14 mouse cellular contexts compared by ENCODE assay signal in the genomic region with DNA sequence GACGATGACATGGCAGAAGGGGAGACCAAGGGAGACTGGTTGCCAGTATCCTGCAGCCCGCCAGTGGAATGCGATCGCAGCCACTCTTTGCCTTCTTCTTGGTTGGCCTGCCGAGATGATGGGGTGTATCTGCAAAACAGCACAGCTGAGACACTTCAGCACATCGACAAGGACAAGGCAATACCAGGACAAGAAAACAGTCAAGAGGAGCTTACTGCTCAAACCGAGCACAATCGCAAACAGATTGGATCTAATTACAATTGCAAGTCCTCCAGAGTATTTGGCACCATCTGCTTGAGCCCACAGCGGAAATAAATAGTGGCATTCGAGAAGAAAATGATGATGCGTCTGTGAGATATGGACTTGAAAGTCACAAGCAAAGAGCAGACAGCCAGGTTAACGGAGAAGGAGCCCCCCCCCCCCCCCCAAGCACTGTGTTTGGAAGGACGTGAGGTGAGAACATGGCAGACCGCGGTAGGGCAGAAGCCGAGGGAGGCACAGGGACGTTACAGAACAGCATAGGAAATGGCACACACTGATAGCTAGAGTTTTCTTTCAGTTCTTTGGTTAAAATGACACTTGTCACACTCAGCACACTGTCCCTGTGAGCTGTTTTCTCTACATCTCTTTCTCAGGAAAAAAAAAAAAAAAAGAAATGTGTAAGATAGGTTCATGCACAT.
A peak's percentile ranks its signal among the peaks of the same experiment; 100 is the strongest.
DNase-seq lines count a peak whose midpoint lies in the region; ATAC-seq and TF ChIP-seq lines count a peak whose summit lies in the region.
"Had no signal": no experiment of that assay in that cellular context is flagged by ENCODE, and none has a peak within 500 bp of the region (broad histone marks: within the 10 kb centered on the region; RNA-seq: fewer than 3 reads in every experiment).

No protein-coding gene starts in this region.

- no peak for TF ChIP-seq POLR2A in brain, embryonic 14.5 days (IDR thresholded peaks at IDR 0.05; ENCODE audit: borderline replicate concordance, extremely low read depth, insufficient read depth, insufficient read length, poor library complexity, severe bottlenecking)

- peak overlapping the region; percentile 75 for H3K27ac ChIP-seq in layer of hippocampus, adult 2 months
- no peak overlapping the region for H3K27ac ChIP-seq in liver, embryonic 11.5 days (ENCODE audit: low read depth, low read length)
- H3K27ac ChIP-seq: limb, embryonic 15.5 days had no signal

- H3K27me3 ChIP-seq in liver, embryonic 11.5 days (replicated peaks; ENCODE audit: control insufficient read depth, insufficient read depth, low read length): no peaks in the 10 kb centered on the region
- H3K27me3 ChIP-seq: limb, embryonic 15.5 days had no signal

- H3K4me3 ChIP-seq in layer of hippocampus, adult 2 months: peak overlapping the region; percentile 19; the same call in 1 of the 2 replicates
- no peak overlapping the region for H3K4me3 ChIP-seq in liver, embryonic 11.5 days (ENCODE audit: low read depth, low read length)
- H3K4me3 ChIP-seq: limb, embryonic 15.5 days had no signal

- H3K36me3 ChIP-seq in liver, embryonic 11.5 days (ENCODE audit: control insufficient read depth, insufficient read depth, low read length): no peaks in the 10 kb centered on the region
- H3K36me3 ChIP-seq: limb, embryonic 15.5 days had no signal

- ATAC-seq in liver, embryonic 11.5 days (replicated peaks; ENCODE audit: low FRiP score): no peak
- ATAC-seq: intestine, postnatal 0 days had no signal

- H3K4me1 ChIP-seq in liver, embryonic 11.5 days (replicated peaks; ENCODE audit: control insufficient read depth, insufficient read depth, low read length): no peaks in the 10 kb centered on the region
- H3K4me1 ChIP-seq: limb, embryonic 15.5 days had no signal

- no peak for TF ChIP-seq CTCF in brain, embryonic 14.5 days (IDR thresholded peaks at IDR 0.05; ENCODE audit: borderline replicate concordance, extremely low read depth, insufficient read depth, insufficient read length)
- no peak for TF ChIP-seq CTCF in layer of hippocampus, adult 2 months (conservative IDR thresholded peaks at IDR 0.05)

- WGBS in liver, embryonic 11.5 days: 71% methylated on average over 17 of the region's 17 CpGs

- DNase-seq in layer of hippocampus, adult 11-12 months (ENCODE audit: low spot score): peak; percentile 28
- no peak for DNase-seq in layer of hippocampus, adult 9-10 months (ENCODE audit: low spot score)
- DNase-seq in brain, embryonic 14.5 days (ENCODE audit: low read depth): peak; percentile 74
- peak; percentile 53 for DNase-seq in cerebellum, adult 8-10 months
- DNase-seq in layer of hippocampus, adult 2 months (ENCODE audit: low spot score in 2 of 2): peak in 1 of 2 experiments; percentile 60
- DNase-seq in adrenal gland, adult (ENCODE audit: inconsistent age in 2 of 2, low spot score in 1 of 2): no peak
- DNase-seq in liver, embryonic 11.5 days (ENCODE audit: low spot score): no peak
- DNase-seq in lung, adult 18-20 months: no peak
- DNase-seq: adrenal gland, adult 8-10 months; gastrocnemius, postnatal 36 days; kidney, postnatal 4 days; spleen, adult 18-20 months had no signal

- no peak overlapping the region for H3K4me2 ChIP-seq in liver, embryonic 11.5 days
- H3K4me2 ChIP-seq: limb, embryonic 15.5 days had no signal

- no peak overlapping the region for H3K9ac ChIP-seq in liver, embryonic 11.5 days (ENCODE audit: low read depth, low read length)
- H3K9ac ChIP-seq: limb, embryonic 15.5 days had no signal

- H3K9me3 ChIP-seq in liver, embryonic 11.5 days (ENCODE audit: control insufficient read depth, low read length): no peaks in the 10 kb centered on the region
- H3K9me3 ChIP-seq: limb, embryonic 15.5 days had no signal

Comparison
In these comparisons a context has a peak if more than half of its experiments do, and no peak if none do; other contexts are left out.
1. DNase-seq: peak in layer of hippocampus, adult 11-12 months (single experiment), brain, embryonic 14.5 days (single experiment) and cerebellum, adult 8-10 months (single experiment); none in layer of hippocampus, adult 9-10 months (single experiment), adrenal gland, adult (0 of 2), liver, embryonic 11.5 days (single experiment) and lung, adult 18-20 months (0 of 2).